Mouse (Mus musculus) thymus, postnatal 14 days (tissue): ENCODE results near the gene Traf1.

Experiments used
- DNase-seq: peaks from one replicate; pipeline ENCODE4 v3.0.0; 2021

Gene Traf1

DNA sequence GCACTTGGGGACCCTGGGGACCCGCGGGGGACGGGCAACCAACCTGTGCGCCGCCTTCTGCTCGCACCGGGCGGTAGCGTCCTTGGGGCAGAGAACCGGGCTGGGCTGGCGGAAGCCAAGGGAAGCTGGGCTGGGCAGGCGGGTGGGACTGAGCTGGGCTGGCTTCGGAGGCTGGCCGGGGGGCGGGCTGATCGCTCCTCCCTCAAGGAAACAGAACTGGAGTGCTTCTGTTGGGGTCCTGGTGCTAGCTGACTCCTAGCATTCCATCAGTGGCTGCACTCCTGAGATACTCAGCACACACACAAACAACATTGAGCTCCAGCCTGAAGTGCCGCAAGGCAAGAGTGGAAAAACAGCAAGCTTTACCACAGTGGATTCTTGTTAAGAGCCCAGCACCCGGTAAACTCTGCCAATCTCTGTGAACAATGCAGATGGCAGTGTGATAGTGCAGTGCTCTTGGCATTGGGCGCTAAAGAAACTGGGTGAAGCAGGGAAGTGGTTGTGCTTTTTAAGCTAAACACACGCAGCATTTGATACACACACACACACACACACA is at the start of gene Traf1:
TSS of gene Traf1 (minus strand) at position 292 of the 556 bp plus-strand sequence.
- peak; percentile 60 for DNase-seq

DNA sequence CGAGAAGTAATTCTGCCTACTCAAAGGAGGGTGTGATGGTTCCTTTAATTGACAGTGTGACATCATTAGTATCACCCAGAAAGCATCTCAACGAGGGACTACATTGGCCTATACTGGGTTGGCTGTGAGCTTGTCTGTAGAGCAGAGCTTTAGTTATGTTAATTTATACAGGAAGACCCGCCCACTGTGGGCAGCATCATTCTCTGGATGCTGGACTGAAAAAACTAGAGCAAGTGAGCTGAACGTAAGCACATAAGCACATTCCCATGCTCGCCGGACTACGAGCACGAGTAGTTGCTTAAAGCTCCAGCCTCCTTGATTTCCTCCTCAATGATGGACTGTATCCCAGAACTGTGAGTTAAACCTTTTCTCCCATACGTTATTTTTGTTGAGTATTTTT is 37.4 kb upstream of the Traf1 start:
- DNase-seq = no peak

DNA sequence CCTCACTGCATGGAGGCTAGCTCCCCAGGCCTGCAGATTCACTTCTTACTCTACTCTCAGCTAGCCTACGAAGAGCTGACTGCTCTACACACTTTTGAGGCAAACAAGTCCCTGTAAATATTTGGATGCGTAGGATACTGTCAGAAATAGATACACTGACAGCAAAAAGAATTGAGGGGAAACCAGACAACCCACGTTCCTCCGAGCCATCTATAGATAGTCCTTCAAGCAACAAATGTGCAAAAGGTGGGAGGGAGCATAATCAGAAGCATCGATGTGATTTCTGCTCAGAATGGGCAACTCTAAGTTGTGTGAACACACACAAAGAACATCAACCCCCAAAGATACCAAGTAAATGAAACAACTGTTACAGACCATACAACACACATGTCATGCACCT is 34.9 kb upstream of the Traf1 start:
- no peak for DNase-seq

DNA sequence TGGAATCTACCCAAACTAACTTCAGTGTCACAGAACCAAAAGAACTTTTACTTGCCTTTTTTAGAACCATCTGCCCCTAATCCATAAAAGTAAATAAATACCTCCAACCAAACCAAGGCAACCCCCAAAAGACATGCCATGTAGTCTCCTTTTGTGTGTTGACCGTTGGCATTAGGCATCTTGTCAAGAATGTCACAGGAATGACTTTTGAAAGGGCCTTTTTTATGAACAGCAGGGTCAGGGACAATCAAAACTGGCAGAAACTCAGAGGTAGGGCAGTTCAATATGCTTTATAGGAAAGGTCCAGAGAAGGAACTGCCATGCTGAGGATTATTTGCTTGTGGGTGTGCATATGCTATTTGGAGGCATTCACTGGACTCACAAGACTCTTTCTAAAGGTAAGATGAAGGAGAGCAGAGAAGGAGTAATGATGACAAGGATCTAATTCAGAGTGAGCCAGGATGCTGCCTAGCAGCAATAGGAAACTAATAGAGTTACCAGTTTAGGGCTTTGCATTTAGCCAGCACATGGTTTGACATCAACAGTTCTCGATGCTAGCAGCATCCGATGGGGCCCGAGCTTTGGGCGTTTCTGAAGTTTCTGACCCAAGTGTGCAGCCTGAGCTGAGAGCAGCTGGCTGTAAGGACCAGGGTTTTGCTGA is 32.3 kb upstream of the Traf1 start:
- no peak for DNase-seq

GRCm38 (mm10) chr2:34992729-34993695 is 31.4 kb upstream of the Traf1 start:
- DNase-seq = no peak

GRCm38 (mm10) chr2:34991966-34992365 is 30.4 kb upstream of the Traf1 start:
- no peak for DNase-seq

- no peak for DNase-seq
Measured at GRCm38 (mm10) chr2:34989749-34990148, 28.2 kb upstream of the Traf1 start.

GRCm38 (mm10) chr2:34987595-34987994 is 26.0 kb upstream of the Traf1 start:
- DNase-seq = no peak

- no peak for DNase-seq
Measured at GRCm38 (mm10) chr2:34984885-34985284, 23.3 kb upstream of the Traf1 start.

DNA sequence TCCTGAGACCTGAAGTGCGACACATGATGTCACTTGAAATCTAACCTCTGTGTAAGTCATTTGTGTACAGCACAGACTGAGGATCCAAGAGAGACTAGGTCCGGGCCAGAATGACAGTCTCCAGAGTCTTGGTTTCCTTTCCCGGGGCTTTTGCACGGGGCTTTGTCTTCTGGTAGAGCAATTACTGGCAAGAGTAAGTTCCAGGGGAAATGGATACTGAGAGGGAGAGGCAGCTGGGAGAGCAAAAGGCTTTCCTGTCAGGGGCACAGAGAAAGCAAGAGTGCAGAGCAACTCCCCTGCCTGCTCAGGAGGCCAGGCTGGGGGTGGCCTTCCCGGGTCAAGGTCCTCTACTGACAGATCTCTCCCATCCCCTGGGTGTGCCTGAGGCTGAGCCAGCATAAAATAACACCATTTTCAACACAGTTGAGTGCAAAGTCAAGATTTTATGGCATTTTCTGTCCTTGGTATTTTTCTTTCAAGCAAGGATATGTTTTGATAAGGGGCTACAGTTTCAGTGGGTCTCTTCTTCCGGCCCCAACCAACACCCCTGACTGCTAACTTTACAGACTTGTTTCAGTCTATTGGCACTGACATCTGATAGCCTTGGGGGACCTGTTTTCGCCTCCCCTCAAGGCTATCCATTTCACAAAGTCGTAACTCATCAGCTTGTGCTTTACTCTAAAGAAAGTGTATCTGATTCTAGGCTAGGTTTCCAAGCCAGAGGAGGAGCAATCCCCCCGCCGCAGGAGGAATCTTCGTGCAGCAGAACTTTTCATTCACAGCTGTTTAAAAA is 21.5 kb upstream of the Traf1 start:
- DNase-seq = no peak

- DNase-seq = peak; percentile 36
Measured at GRCm38 (mm10) chr2:34982096-34982724, 20.6 kb upstream of the Traf1 start.

- no peak for DNase-seq
Measured at GRCm38 (mm10) chr2:34979459-34980011, 18.0 kb upstream of the Traf1 start.

DNA sequence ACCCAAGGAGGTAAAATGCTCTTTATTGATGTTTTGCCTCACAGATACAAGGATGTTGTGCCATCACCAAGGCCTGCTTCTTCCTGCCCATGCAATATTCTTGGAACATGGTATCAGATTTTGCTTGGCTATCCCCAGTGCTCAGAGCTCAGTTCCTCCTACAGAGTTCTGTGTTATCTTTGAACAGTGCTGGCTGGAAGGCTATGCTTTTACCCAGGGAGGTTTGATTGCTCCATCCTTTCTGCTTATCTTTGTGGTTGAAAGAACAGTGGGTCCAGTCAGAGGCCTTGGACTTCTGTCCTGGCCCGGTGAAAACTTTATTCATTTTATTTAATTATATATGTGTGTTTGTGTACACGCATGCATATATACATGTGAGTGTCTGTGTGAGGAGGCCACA is 16.7 kb upstream of the Traf1 start:
- no peak for DNase-seq

GRCm38 (mm10) chr2:34976945-34977658 is 15.5 kb upstream of the Traf1 start:
- DNase-seq = peak; percentile 32

DNA sequence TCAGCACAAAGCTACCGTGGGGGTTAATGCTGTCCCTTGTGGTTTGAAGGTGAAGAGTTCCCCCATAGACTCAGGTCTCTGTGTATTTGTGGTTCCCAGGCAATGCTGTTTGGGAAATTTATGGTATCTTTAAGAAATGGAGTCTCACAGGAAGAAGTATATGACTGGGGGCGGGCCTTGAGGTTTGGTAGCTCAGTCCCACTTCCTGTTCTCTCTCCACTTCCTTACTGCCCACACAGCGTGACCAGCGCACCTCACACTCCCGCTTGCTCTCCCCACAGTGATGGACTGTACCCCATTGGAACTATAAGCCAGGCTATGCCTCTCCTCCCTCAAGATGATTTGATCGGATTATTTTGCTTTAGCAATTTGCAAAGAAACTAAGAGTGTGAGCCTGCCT is 14.9 kb upstream of the Traf1 start:
- DNase-seq = peak; percentile 61

DNA sequence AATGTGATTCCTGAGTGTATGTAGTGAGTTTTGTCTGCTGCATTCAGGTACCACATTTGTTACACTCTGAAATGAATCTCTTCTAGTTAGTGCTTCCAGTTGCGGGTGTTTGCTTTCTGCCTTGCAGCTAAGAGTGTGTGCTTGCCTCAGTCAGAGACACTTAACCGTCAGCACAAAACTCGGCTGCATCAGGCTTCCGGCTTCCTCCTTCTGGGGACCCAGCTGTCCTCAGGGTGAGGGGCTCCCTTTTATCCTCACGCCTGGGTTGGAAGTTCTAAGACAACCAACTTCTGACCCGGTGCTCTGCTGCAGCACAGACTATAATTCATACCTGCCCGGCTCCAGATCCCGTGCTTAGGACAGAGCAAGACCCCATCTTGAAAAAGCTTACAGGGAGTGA is 11.5 kb upstream of the Traf1 start:
- peak; percentile 65 for DNase-seq

- DNase-seq = no peak
Measured at GRCm38 (mm10) chr2:34971080-34971888, 9.7 kb upstream of the Traf1 start.

GRCm38 (mm10) chr2:34970092-34970750 is 8.6 kb upstream of the Traf1 start:
- peak; percentile 85 for DNase-seq

- DNase-seq = no peak
Measured at GRCm38 (mm10) chr2:34969166-34969565, 7.6 kb upstream of the Traf1 start.
